Mouse (Mus musculus): ENCODE data around the gene Odf2. TPM values are rescaled to one million over a fixed set of nuclear protein-coding genes. Genes with fewer than 3 reads are reported as not detected.

The Odf2 gene
- total and polyA plus RNA-seq, 3 experiments, result 35.4 to 54.6 (median 48.6) TPM

DNA sequence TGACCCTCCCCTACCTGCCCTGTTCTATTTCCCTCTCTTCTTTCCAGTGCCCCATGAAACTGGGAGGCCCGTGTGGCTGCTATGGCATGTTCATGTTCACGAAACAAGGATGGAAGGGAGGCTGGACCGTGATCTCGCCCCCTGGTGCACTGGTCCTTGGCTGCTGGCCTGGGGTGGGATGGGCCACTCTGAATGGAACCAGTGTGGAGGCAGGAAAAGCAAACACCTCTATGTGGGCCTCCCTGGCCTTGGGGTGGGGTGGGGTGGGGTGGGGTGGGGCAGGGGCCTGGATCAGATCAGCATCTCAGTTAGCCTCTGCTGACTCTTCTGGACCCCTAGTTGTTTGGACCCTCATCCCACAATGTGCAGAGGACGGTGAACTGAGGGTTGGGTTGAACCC, 35.3 kb upstream of the Odf2 start:
- peaks cover 4% of the 10 kb centered on the region for H3K27me3 ChIP-seq (replicated peaks)
- no peak overlapping the region for H3K27ac ChIP-seq (ENCODE audit: insufficient read depth, low read depth)
- TF ChIP-seq ELF1 (IDR thresholded peaks at IDR 0.05; ENCODE audit: low read depth, low read length) (no peak), NELFE (IDR thresholded peaks at IDR 0.05; ENCODE audit: low read depth, low read length) (no peak), JUN (IDR thresholded peaks at IDR 0.05; ENCODE audit: insufficient read depth, low read depth, low read length) (no peak), USF1 (IDR thresholded peaks at IDR 0.05; ENCODE audit: low read depth, low read length) (no peak), RAD21 (IDR thresholded peaks at IDR 0.05; ENCODE audit: low read depth, low read length) (no peak), E2F4 (IDR thresholded peaks at IDR 0.05; ENCODE audit: insufficient replicate concordance, low read depth, low read length) (no peak), MEF2A (IDR thresholded peaks at IDR 0.05; ENCODE audit: borderline replicate concordance, low read depth, low read length) (no peak), TBP (conservative IDR thresholded peaks at IDR 0.05; ENCODE audit: low read depth, low read length) (no peak), USF2 (conservative IDR thresholded peaks at IDR 0.05; ENCODE audit: low read depth, low read length) (no peak), NRF1 (IDR thresholded peaks at IDR 0.05; ENCODE audit: low read depth, low read length) (no peak), CTCF (conservative IDR thresholded peaks at IDR 0.05 in 1 of 2, IDR thresholded peaks at IDR 0.05 in 1 of 2; ENCODE audit: low read depth in 2 of 2, low read length in 2 of 2) (no peak), MAFK (IDR thresholded peaks at IDR 0.05; ENCODE audit: insufficient replicate concordance, low read length) (no peak), BHLHE40 (IDR thresholded peaks at IDR 0.05; ENCODE audit: low read depth, low read length) (no peak), ZC3H11A (IDR thresholded peaks at IDR 0.05; ENCODE audit: low read depth, low read length) (no peak), EP300 (IDR thresholded peaks at IDR 0.05; ENCODE audit: low read length) (no peak), SIN3A (IDR thresholded peaks at IDR 0.05; ENCODE audit: low read length) (no peak), GABPA (IDR thresholded peaks at IDR 0.05; ENCODE audit: insufficient replicate concordance, low read depth, low read length) (no peak), POLR2A (IDR thresholded peaks at IDR 0.05; ENCODE audit: low read depth, low read length) (no peak)
- H3K4me3 ChIP-seq (replicated peaks in 1 of 3; ENCODE audit: low read depth in 2 of 3, low read length in 2 of 3, poor library complexity in 1 of 3), result no peak overlapping the region
- no peaks in the 10 kb centered on the region for H3K9me3 ChIP-seq (replicated peaks; ENCODE audit: low read length)
- dilution Hi-C loops (cut with MboI; ENCODE audit: extremely low pct_ligation_motif_present, extremely low pct_unique_long_range_greater_than_20kb, low sequenced_read_pairs) (no loop called here), in situ Hi-C loops (cut with MboI; ENCODE audit: low pct_ligation_motif_present, low pct_unique_long_range_greater_than_20kb, low sequenced_read_pairs) (no loop called here)
- H3K36me3 ChIP-seq (replicated peaks in 1 of 2; ENCODE audit: control insufficient read depth in 1 of 2, insufficient read depth in 1 of 2, low read length in 1 of 2), result peaks cover 0 to 5% of the 10 kb centered on the region in 2 experiments
- H3K9ac ChIP-seq (ENCODE audit: insufficient read depth, low read depth), result no peak overlapping the region
- no peaks in the 10 kb centered on the region for H3K79me2 ChIP-seq (replicated peaks; ENCODE audit: control insufficient read depth, extremely low read depth, insufficient read depth, poor library complexity, severe bottlenecking)
- no peak for DNase-seq (ENCODE audit: extremely low read depth)
- H3K4me2 ChIP-seq (ENCODE audit: insufficient read depth, low read depth, poor library complexity, severe bottlenecking), result no peak overlapping the region
- peaks cover 3 to 6% of the 10 kb centered on the region in 2 experiments; a peak in 2 of 4 replicates for H3K4me1 ChIP-seq (ENCODE audit: control insufficient read depth in 1 of 2, insufficient read depth in 2 of 2)

DNA sequence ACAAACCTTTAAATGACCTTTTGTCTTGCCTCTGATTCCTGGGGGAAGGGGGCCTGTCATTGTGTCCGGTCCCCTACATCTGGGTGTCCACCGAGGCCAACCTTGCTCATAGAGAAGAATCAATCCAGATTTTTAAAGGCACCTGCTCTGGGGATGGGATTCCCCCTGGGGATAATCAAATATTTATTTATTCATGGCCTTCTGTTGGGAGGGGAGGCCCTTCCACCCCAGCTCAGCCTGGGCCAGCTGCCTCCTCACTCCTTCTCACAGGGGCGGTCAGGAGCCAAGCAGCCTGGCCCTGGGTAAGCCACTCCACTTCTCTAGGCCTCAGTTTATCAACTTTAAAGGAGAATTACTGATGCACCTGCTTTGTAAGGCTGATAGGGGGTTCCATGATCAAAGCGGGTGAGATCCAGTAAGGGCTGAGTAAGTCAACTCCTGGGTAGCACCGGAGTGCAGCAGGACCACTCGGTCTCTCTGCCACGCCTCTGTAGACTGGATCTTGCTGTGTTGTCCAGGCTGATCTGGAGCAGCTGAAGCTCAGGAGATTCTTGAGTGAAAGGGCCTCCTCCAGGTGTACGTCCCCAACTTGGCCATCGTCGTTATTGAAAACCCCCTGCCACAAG, 33.3 kb upstream of the Odf2 start:
- Histone ChIP-seq H3K9ac (ENCODE audit: insufficient read depth, low read depth) (no peak overlapping the region), H3K79me2 (replicated peaks; ENCODE audit: control insufficient read depth, extremely low read depth, insufficient read depth, poor library complexity, severe bottlenecking) (no peaks in the 10 kb centered on the region), H3K27me3 (replicated peaks) (peaks cover 4% of the 10 kb centered on the region), H3K4me1 (ENCODE audit: control insufficient read depth in 1 of 2, insufficient read depth in 2 of 2) (peaks cover 0 to 3% of the 10 kb centered on the region in 2 experiments; a peak in 2 of 4 replicates), H3K4me2 (ENCODE audit: insufficient read depth, low read depth, poor library complexity, severe bottlenecking) (no peak overlapping the region), H3K27ac (ENCODE audit: insufficient read depth, low read depth) (no peak overlapping the region), H3K9me3 (replicated peaks; ENCODE audit: low read length) (no peaks in the 10 kb centered on the region), H3K36me3 (replicated peaks in 1 of 2; ENCODE audit: control insufficient read depth in 1 of 2, insufficient read depth in 1 of 2, low read length in 1 of 2) (no peaks in the 10 kb centered on the region), H3K4me3 (replicated peaks in 1 of 3; ENCODE audit: low read depth in 2 of 3, low read length in 2 of 3, poor library complexity in 1 of 3) (no peak overlapping the region)
- dilution Hi-C loops (cut with MboI; ENCODE audit: extremely low pct_ligation_motif_present, extremely low pct_unique_long_range_greater_than_20kb, low sequenced_read_pairs) (no loop called here), in situ Hi-C loops (cut with MboI; ENCODE audit: low pct_ligation_motif_present, low pct_unique_long_range_greater_than_20kb, low sequenced_read_pairs) (loop anchor here (5.0 kb wide), 1 partner anchor 38 kb away; no protein-coding TSS in a partner anchor)
- TF ChIP-seq CTCF (conservative IDR thresholded peaks at IDR 0.05 in 1 of 2, IDR thresholded peaks at IDR 0.05 in 1 of 2; ENCODE audit: low read depth in 2 of 2, low read length in 2 of 2) (no peak), PAX5 (IDR thresholded peaks at IDR 0.05; ENCODE audit: low read length) (no peak), CHD1 (IDR thresholded peaks at IDR 0.05; ENCODE audit: low read depth, low read length) (no peak), MXI1 (IDR thresholded peaks at IDR 0.05; ENCODE audit: low read depth, low read length) (no peak), NELFE (IDR thresholded peaks at IDR 0.05; ENCODE audit: low read depth, low read length) (no peak)
- DNase-seq (ENCODE audit: extremely low read depth), result no peak

Measured in CH12.LX (cell line).